Mouse (Mus musculus) midbrain, embryonic 12.5 days (tissue): ENCODE measurements around the gene Mast3. TPM values are rescaled to one million over a fixed set of nuclear protein-coding genes. Genes with fewer than 3 reads are reported as not detected.
A peak's percentile ranks its signal among the peaks of the same experiment; 100 is the strongest.

Source experiments
- ATAC-seq: fragments of 200-750 bp; cut with Nextera tagmentation; 2 replicates; pipeline ENCODE4 v1.8.0; 2017; ENCODE audit warnings: low read depth, moderate TSS enrichment, moderate library complexity; ENCODE audit not compliant: low FRiP score
- H3K27ac ChIP-seq: fragments of 300-500 bp; sonication (generic); replicated peaks from 2 replicates; pipeline ENCODE4 v1.5.1; 2016; ENCODE audit warnings: mild to moderate bottlenecking
- H3K27me3 ChIP-seq: fragments of 300-500 bp; sonication (generic); 2 replicates; pipeline ENCODE4 v1.6.1; 2016; ENCODE audit warnings: mild to moderate bottlenecking
- H3K36me3 ChIP-seq: fragments of 300-500 bp; sonication (generic); 2 replicates; pipeline ENCODE4 v1.6.1; 2016
- H3K4me1 ChIP-seq: fragments of 300-500 bp; sonication (generic); 2 replicates; pipeline ENCODE4 v1.6.1; 2016
- H3K4me2 ChIP-seq: fragments of 300-500 bp; sonication (generic); replicated peaks from 2 replicates; pipeline ENCODE4 v1.6.1; 2016; ENCODE audit warnings: mild to moderate bottlenecking, moderate library complexity
- H3K4me3 ChIP-seq: fragments of 300-500 bp; sonication (generic); 2 replicates; pipeline ENCODE4 v1.5.1; 2016; ENCODE audit warnings: mild to moderate bottlenecking
- H3K9ac ChIP-seq: fragments of 300-500 bp; sonication (generic); replicated peaks from 2 replicates; pipeline ENCODE4 v1.6.1; 2016; ENCODE audit warnings: mild to moderate bottlenecking, moderate library complexity
- H3K9me3 ChIP-seq: fragments of 300-500 bp; sonication (generic); 2 replicates; pipeline ENCODE4 v1.6.1; 2016; ENCODE audit warnings: mild to moderate bottlenecking
- WGBS: fragments of 180-500 bp; shearing (Covaris S2); methylation state at CpG from one replicate; pipeline ENCODE4 v1.1.7; 2016; 5-methylcytosine and 5-hydroxymethylcytosine counted together
- polyA plus RNA-seq: library from polyadenylated mRNA; unstranded; fragments of >200 nt; fragmentation: Nextera tagmentation; extraction: Ambion mirVana; gene quantifications from 2 replicates; pipeline ENCODE4 v1.2.1, GENCODE M21; 2016

Gene Mast3
- polyA plus RNA-seq, 1 experiment from 2014 or later: 18.0 TPM

DNA sequence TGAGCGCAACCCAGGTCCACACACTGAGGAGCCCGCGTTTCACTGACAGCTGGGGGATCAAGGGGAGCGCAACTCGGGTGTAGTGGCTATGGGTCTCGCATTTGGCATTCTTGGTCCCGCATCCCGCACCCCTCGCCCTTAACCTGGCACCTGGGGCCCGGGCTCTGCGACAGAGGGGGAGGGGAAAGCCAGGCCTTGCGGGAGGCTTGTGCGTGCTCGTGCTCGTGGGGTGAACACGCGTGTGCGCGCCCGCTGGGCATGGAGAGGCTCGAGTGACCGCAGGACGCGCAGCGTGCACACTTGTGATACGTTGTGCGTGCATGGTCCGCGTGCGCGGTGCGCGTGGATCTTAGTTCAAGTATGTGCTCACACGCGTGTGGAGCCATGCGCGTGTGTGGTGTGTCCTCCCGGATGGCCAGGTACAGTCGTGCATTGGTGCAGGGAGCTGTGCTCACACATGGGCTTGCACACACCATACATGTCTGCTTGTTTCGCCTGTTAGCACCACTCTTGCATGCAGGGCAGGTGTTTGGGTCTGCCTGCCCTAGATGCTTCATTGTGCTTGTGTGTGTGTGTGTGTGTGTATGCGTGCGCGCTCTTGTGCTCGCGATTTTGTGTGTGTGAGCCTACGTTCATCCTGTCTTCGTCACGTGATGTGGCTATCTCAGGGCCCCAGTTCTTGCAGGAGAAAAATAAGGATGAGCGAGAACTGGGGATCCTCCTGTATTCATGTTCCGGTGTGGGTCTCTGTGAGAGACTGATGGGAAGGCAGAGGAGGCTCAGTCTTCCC, 49.8 kb downstream of the Mast3 start:
- ATAC-seq: peak; percentile 36

DNA sequence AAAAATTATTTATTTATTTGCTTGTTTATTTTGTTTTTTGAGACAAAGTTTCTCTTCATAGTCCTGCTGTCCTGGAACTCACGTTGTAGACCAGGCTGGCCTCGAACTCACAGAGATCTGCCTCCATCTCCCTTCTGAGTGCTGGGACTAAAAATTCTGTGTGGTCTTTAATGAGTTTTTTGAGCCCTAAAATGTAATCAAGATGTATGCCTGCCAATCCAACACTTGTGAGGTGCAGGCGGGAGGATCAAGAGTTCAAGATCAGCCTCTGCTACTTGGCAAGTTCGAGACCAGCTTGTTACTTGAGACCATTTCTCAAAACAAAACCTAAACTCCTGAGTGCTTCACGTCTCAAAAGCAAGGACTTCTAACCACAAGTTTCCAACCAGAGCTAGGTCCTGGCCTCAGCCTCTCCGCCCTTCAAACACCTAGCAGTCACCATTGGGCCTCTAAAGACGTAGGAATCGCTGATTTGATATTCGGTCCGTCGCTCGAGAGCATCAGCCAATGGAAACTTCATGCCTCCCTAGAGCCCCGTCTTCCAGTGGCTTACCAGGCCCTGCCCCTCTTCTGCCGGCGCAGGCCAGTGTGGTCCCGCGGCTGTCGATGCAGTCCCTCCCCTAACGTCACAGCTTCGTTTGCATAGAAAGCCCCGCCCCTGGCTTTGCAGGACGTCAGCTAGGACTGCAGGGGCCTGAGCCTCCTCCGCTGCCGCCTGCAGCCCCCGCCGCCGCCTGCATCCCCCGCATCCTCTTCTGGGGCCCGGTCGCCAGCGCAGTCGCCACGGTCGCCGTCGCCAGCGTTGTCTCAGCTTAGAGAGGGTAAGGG, 50.6 kb downstream of the Mast3 start, which contains the start of gene Rab3a:
Gene Rab3a (plus strand): TSS at position 637 of the 828 bp plus-strand sequence.
- Histone ChIP-seq H3K36me3 (peaks cover 20% of the 10 kb centered on the region), H3K27me3 (peaks cover 20% of the 10 kb centered on the region; the same call in 1 of the 2 replicates), H3K4me2 (peak within 1 kb of the TSS; percentile 89), H3K4me3 (peak within 1 kb of the TSS; percentile 68), H3K4me1 (peaks cover 19% of the 10 kb centered on the region), H3K9me3 (no peaks in the 10 kb centered on the region), H3K9ac (peak within 1 kb of the TSS; percentile 79), H3K27ac (peak within 1 kb of the TSS; percentile 85)
- ATAC-seq: peak; percentile 98
- WGBS: 8% methylated on average over 37 of the region's 37 CpGs

More for the DNA sequence above, 49.8 kb downstream of the Mast3 start:
- 16% methylated on average over 50 of the region's 50 CpGs for WGBS
- Histone ChIP-seq H3K4me2 (peak overlapping the region; percentile 89), H3K9me3 (no peaks in the 10 kb centered on the region), H3K9ac (peak overlapping the region; percentile 79), H3K36me3 (peaks cover 20% of the 10 kb centered on the region), H3K27ac (peak overlapping the region; percentile 85), H3K27me3 (peaks cover 13% of the 10 kb centered on the region; the same call in 1 of the 2 replicates), H3K4me3 (peak overlapping the region; percentile 68), H3K4me1 (peaks cover 27% of the 10 kb centered on the region)

DNA sequence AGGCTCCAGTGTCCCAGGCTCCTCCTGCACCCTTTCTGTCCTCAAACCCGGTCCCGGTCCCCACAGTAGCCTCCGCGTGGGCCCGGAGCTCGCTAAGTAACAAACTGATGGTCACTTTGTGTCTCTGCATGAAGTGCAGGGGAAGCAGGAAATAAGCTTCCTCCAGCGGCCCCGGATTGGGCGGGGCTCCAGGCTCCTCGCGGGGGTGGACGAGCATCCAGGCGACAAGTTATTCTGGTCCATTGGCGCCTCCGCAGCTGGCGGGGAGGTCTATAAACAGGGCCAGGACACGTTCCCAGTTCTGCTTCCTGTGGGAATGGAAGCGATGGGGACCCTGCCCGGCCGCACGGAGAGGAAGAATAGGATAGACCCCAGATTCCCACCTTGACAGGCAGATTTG, 51.7 kb downstream of the Mast3 start:
- Histone ChIP-seq H3K4me1 (peaks cover 12% of the 10 kb centered on the region), H3K4me2 (no peak overlapping the region), H3K9ac (0 out of 2 replicates have a peak overlapping the region, but pooled peaks have one; percentile 28), H3K9me3 (no peaks in the 10 kb centered on the region), H3K36me3 (peaks cover 15% of the 10 kb centered on the region), H3K27ac (no peak overlapping the region), H3K27me3 (peaks cover 31% of the 10 kb centered on the region; the same call in 1 of the 2 replicates), H3K4me3 (no peak overlapping the region)
- WGBS: 37% methylated on average over 21 of the region's 21 CpGs
- ATAC-seq: no peak

DNA sequence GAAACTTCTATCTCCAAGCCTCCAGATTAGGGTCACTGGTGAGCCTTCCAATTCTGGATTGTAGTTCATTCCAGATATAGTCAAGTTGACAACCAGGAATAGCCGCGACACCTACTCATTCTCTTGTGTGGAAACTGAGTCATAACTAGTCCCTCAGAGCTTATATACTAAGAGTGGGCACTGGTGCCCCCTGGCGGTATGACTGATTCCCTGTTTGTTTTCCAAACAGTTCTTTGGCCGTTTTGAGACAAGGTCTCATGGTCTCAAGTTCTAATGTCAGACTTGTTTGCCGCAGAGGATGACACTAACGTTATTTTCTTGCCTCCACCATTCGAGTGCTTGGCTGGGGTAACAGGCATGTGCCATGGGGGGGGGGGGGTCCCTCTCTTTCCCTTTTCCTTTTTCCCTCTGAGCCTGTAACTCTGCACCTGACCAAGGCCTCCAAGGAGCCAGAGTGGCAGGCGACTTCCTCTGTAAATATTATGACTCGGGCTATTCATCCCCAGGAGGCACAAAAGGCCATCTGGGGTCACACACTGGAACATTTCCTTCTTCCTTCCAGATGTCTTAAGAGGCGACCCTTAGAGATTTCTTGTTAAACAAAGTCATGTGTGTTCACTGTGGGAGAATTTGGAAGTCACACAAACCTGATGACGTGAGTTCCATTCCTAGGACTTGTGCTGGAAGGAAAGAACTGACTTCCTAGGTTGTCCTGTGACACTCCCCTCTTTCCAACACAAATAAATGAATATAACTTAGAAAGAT, 52.7 kb downstream of the Mast3 start:
- peaks cover 11% of the 10 kb centered on the region for H3K36me3 ChIP-seq
- no peak for ATAC-seq
- H3K4me3 ChIP-seq: no peak overlapping the region
- 44% methylated on average over 11 of the region's 11 CpGs for WGBS
- H3K9me3 ChIP-seq: no peaks in the 10 kb centered on the region
- no peak overlapping the region for H3K9ac ChIP-seq
- H3K27me3 ChIP-seq: peaks cover 39% of the 10 kb centered on the region
- H3K4me1 ChIP-seq: peaks cover 12% of the 10 kb centered on the region
- H3K27ac ChIP-seq: no peak overlapping the region
- no peak overlapping the region for H3K4me2 ChIP-seq

DNA sequence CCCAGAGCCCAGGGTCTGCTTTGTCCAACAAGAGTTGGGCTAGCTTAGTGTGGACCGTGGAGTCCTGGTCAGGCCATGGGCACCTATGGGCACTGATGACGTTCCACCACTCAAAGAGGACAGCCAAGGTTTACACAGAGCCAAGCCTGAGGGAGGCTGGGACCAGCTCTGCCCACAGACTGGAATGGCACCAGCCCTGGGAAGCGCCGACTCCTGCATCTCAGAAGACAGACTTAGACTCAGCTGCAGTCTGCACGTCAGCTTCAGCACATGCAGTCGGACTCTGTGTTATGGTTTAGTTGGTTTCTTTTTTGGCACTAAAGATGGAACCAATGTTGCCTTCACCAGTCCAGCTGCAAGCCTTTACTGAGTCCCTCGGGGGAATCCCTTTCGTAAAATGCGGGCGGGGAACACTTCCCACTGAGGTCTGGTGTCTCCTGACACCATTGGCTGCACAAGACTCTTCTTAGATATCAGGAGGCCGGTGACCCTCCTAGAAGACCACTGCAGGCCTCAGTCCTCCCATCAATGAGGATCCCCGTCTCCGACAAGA, 54.6 kb downstream of the Mast3 start:
- no peaks in the 10 kb centered on the region for H3K36me3 ChIP-seq
- peaks cover 54% of the 10 kb centered on the region for H3K27me3 ChIP-seq
- H3K9ac ChIP-seq: no peak overlapping the region
- peaks cover 4% of the 10 kb centered on the region for H3K4me1 ChIP-seq
- no peak for ATAC-seq
- H3K4me2 ChIP-seq: no peak overlapping the region
- no peaks in the 10 kb centered on the region for H3K9me3 ChIP-seq
- no peak overlapping the region for H3K27ac ChIP-seq
- 84% methylated on average over 13 of the region's 13 CpGs for WGBS
- no peak overlapping the region for H3K4me3 ChIP-seq

DNA sequence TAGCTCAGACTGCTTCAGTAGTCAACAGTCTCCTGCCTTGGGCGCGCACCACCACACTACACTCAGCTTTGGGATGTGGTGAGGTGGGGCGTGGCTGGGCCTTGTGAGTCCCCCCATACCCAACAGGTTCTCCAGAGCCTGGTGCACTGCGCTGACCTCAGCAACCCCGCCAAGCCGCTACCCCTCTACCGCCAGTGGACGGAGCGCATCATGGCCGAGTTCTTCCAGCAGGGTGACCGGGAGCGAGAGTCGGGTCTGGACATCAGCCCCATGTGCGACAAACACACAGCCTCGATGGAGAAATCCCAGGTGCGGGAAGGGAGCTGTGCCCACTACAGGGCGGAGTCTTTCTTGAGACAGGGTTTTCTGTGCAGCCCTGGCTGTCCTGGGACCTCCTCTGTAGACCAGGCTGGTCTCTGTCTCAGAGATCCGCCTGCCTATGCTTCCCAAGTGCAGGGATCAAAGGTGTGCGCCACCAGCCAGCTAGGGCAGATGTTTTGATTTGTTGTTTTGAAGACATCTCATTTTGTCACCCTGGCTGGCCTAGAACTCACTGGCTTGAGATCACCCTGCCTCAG, 55.7 kb downstream of the Mast3 start:
- peaks cover 2% of the 10 kb centered on the region for H3K4me1 ChIP-seq
- peaks cover 62% of the 10 kb centered on the region for H3K27me3 ChIP-seq
- 82% methylated on average over 19 of the region's 19 CpGs for WGBS
- no peak overlapping the region for H3K9ac ChIP-seq
- no peak for ATAC-seq
- no peak overlapping the region for H3K27ac ChIP-seq
- H3K9me3 ChIP-seq: no peaks in the 10 kb centered on the region
- no peak overlapping the region for H3K4me2 ChIP-seq
- H3K36me3 ChIP-seq: no peaks in the 10 kb centered on the region
- H3K4me3 ChIP-seq: no peak overlapping the region

DNA sequence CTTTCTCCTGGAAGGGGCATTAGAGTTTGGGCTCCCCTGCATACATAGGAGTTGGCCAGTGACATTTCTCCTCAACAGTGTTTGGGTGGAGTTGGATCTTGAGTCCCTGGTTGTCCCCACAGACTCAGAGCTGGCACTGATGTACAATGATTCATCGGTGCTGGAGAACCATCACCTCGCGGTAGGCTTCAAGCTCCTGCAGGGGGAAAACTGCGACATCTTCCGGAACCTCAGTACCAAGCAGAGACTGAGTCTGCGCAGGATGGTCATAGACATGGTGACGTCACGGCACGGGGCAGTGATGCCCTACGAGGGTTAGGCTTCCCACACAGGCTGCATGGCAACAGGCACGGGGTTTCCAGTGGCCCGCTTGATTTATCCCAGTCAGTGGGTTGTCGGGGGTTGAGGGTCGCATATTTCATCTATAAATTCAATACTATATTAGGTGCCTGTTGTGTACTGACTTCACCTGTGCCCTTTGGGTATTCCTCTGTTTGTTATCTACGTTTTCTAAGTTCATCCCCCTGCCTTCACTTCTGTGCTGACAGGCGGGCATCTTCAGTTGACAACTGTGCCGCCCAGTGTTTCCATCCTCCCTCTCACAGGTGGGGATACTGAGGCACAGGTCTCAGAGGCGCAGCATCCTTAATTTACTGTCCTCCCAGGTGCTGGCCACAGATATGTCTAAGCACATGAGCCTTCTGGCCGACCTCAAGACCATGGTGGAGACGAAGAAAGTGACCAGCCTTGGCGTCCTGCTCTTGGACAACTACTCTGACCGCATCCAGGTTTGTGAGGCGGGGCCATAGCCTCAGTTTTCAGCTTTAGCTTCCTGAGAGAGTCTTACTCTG, 56.4 kb downstream of the Mast3 start:
- peaks cover 9% of the 10 kb centered on the region for H3K4me1 ChIP-seq
- peaks cover 70% of the 10 kb centered on the region for H3K27me3 ChIP-seq
- H3K9ac ChIP-seq: no peak overlapping the region
- no peaks in the 10 kb centered on the region for H3K36me3 ChIP-seq
- ATAC-seq: no peak
- no peak overlapping the region for H3K27ac ChIP-seq
- no peaks in the 10 kb centered on the region for H3K9me3 ChIP-seq
- no peak overlapping the region for H3K4me2 ChIP-seq
- 90% methylated on average over 23 of the region's 23 CpGs for WGBS
- H3K4me3 ChIP-seq: no peak overlapping the region

DNA sequence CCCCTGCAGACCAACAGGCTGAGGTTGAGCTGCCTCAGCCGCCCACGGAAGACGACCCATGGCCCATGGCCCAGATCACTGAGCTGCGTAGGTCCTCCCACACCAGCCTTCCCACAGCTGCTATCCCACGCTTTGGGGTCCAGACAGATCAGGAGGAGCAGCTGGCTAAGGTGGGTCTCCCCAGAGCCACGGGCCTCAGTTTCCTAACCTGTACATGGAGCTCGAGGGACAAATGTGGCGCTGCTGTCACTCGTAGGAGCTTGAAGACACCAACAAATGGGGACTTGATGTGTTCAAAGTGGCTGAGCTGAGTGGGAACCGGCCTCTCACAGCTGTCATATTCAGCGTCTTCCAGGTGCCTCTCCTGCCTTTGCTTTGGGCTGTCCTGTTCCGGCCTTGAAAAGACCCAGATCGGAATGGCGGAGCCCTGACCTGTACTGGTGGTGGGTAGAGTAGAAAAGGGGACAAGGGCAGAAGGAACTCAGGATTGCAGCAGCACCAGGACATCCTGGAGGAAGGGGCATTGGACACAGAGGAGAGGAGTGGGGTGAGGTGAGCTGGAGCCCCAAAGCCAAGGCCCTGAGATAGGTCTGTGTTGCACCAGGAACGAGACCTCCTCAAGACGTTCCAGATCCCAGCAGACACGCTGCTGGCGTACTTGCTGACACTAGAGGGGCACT, 57.5 kb downstream of the Mast3 start:
- H3K4me2 ChIP-seq: no peak overlapping the region
- no peaks in the 10 kb centered on the region for H3K36me3 ChIP-seq
- H3K27me3 ChIP-seq: peaks cover 81% of the 10 kb centered on the region
- H3K4me1 ChIP-seq: peaks cover 16% of the 10 kb centered on the region
- no peak overlapping the region for H3K27ac ChIP-seq
- H3K9ac ChIP-seq: no peak overlapping the region
- H3K4me3 ChIP-seq: no peak overlapping the region
- no peaks in the 10 kb centered on the region for H3K9me3 ChIP-seq
- no peak for ATAC-seq
- WGBS: 85% methylated on average over 18 of the region's 18 CpGs

DNA sequence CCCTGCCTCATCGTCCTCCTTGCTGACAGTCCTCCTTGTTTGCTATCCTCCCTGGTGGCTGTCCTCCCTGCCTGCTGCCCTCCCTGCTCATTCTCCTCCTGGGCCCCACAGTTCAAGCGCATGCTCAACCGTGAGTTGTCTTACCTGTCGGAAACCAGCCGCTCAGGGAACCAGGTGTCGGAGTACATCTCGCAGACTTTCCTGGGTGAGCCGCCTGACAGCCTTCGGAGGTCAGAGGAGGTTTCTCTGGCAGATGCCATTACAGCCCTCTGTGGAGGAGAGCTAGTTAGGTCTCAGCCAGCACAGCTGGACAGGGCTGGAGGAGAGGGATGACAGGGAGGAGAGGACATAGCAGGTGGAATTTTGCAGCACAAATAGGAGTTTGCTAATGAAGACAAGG, 58.2 kb downstream of the Mast3 start:
- WGBS: 77% methylated on average over 9 of the region's 9 CpGs
- peaks cover 87% of the 10 kb centered on the region for H3K27me3 ChIP-seq

DNA sequence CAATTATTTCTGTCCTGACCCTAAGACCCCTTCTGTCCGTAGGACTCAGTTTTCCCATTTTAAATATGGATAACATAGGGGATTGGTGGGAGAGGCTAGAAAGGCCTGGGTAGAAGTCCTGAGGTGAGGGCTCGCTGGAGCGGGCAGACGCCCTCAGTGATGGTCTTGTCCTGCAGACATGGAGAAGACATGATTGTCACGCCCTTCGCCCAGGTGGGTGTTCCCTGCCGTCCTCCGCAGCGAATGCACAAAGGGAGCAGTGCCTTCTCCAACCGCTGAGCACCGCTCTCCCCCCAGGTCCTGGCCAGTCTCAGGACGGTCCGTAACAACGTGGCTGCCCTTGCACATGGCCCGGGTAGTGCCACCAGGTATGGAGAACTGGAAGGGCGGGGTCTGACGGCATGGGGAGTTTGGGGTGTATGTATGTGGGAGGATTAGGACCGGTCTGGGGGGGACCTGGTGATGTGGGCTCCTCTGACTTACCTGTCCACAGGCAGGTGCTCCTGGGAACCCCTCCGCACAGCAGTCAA, 59.1 kb downstream of the Mast3 start:
- Histone ChIP-seq H3K9me3 (no peaks in the 10 kb centered on the region), H3K27ac (no peak overlapping the region), H3K9ac (no peak overlapping the region), H3K36me3 (no peaks in the 10 kb centered on the region), H3K4me3 (no peak overlapping the region), H3K27me3 (peaks cover 96% of the 10 kb centered on the region), H3K4me2 (no peak overlapping the region), H3K4me1 (peaks cover 21% of the 10 kb centered on the region)
- no peak for ATAC-seq
- WGBS: 57% methylated on average over 19 of the region's 19 CpGs

More for the DNA sequence above, 58.2 kb downstream of the Mast3 start:
- ATAC-seq: no peak
- H3K9ac ChIP-seq: no peak overlapping the region
- H3K27ac ChIP-seq: no peak overlapping the region
- H3K4me3 ChIP-seq: no peak overlapping the region
- H3K4me2 ChIP-seq: no peak overlapping the region
- no peaks in the 10 kb centered on the region for H3K9me3 ChIP-seq
- H3K4me1 ChIP-seq: peaks cover 21% of the 10 kb centered on the region
- H3K36me3 ChIP-seq: no peaks in the 10 kb centered on the region
